Mouse (Mus musculus): ENCODE data around the gene Amigo1.
"Not testable (repeated sequence)": the region's sequence is repeated elsewhere in the genome, so short reads cannot be mapped to it uniquely, and the experiment has no call there.

The Amigo1 gene

DNA sequence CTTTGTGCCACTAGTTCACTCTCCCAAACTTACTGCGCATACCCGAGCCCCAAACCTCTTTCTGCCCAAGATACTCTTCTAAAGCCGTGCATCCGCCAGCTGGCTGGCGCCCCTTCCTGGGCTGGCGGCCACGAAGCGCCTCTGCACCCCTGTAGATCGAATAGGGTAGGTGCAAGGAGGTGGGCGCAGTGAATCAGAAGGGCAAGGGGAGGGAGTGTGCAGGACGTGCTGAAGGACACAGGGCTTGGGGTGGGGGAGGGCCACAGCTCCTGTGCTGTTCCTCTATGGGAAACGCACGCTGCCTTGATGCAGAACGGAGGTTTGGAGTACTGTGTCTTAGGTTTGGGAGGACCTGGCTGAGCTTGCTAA is 24.6 kb downstream of the Amigo1 start, which contains the start of gene Atxn7l2:
Atxn7l2 (minus strand) TSS at position 164 of the 369 bp plus-strand sequence.
- DNase-seq: no peak

DNA sequence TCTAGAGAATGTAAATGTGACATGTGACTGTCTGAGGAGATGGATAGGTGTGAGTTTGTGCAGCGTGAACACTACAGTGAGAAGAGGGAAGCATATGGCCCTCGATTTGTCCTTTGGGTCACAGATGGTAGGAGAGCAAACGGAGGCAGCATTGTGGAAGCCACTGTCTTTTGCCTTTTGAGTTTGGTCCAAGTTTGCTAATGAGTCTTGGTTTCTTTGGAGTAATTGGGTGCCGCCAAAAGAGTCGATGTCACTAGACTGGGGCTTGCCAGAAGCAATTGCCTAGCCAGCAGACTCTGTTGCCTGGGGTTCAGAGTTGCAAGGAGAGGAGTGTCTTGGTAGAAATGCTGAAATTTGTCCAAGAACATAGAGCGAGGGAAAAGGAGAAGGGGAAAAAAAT is 25.7 kb downstream of the Amigo1 start:
- no peak for DNase-seq

DNA sequence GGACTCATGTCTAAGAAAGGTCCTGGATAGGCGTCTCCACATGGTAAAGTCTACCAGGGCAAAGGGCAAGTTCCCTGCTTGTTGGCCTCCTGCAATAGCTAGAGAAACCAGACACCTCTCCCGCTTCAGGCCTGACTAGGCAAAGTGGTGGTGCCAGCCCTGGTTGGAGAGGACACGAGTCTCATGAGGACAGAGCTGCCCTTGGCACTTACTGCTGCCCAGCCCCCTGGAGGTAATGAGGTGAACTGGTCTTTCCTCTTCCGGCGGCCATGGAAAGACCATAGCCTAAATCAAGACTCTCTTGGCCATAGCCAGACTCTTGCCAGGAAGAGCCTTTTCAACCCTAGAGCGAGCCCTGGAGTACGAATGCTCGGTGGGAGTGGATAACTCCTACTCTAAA is 26.3 kb downstream of the Amigo1 start:
- no peak for DNase-seq

DNA sequence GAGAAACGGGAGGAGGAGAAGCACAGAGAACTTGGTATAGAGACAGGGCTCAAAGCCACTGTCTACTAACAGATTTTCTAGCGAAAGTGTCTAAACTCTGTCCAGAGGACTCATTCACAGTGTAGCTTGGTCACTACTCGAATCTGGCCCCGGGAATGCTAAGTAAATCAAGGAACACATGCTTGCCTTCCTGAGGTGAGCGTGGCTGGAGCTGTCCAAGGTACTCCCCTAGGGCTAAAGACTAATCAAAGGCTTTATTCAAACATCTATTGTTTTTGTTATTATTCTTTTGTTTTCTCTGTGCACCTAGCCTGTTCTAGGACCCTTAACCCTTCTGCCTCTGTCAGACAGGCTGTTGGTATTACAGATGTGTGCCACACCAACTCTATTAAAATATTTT is 28.6 kb downstream of the Amigo1 start:
- no peak for DNase-seq

DNA sequence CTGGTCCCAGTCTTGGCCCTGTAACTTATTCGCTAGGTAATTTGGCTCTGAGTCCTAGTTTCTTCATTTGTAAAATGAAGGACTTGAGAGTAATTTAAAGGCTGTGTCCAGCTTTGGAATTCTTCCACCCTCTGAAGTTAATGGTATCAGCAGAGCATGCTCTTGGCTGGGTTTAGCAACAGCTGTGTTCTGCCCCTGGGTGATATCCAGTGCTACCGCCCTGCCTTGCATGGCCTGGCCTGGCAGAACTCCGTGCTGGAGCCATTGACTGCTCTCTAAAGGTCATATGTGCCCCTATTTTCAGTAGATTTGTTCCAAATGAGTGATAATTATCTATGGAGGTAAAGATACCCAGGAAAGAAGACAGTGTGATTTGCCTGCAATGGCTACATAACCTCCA is 34.5 kb downstream of the Amigo1 start:
- no peak for DNase-seq

DNA sequence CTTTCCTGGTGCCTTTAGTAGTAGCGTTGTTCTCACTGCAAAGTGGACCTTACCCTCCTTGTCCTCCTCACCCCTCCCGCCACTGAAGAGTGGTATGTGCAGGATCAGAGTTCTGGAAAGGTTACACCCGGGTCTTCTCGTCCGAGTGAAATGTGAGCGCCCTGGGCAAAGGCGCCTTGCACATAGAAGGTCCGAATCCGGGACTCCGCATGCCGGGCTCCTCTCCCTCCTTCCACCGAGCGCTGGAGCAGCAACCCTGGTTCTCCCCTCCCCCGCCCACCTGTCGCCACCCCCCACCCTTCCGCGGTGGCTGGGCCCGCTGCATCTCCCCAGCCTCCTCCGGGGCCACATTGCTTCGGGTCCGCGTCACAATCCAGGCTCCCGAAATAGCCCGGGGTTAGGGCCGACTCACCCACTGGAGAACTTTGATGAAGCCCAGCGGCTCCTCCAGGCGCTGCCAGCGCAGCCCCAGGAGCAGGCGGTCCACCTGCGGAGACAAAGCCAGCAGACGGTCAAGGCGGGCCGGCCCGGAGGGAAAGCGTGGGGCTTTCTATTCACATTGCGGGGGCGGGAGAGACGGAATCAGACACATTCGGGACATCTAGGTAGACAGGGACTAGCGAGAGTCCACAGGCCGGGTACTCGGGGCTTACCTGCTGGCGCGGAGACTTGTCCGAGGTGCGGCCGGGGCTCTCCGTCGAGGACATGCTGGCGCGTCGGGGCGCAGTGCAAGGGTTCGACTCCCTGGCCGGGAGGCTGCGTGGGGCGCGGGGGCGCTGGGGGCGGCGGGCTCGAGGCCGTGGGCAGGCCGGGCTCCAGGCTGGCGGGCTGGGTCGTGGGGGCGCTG is 39.8 kb downstream of the Amigo1 start:
- DNase-seq: no peak

DNA sequence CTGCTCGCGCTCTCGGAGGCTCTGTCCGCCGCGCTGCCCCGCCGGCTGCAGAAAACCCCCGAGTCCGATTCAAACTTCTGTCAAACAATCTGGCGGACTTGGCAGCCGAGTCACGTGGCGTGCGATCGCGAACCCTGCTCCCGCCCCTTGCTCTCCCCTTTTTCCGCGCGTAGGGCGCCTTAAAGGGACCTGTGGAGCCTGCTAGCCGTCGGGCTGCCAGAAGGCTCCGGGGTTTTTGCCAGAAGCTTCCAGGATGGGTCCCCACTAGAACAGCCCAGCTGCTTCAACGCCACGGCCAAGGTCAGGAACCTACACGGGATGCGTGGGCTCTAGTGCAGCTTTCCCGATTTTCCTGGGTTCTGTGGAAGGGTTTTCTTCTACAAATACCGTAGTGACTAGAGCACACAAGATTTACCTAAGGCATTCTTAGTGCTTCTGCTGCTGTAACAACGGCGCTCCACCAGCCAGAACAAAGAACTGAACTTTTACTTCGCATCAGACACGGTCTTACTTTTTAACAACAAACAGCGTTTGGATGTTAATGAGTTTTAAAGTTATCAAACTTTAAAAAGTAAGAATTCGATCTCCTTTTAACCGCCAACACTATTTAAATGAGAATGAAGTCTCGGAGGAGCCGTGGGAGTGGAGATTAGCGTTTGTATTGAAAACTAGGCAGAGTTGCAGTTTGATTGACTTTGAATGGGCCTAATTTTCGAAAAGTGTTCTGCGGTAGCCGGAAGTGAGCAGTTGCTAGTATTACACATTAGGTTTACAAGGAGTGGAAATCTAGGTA is 40.6 kb downstream of the Amigo1 start, which contains the start of gene Sypl2:
Sypl2 (minus strand) TSS at position 91 of the 793 bp plus-strand sequence.
- peak; percentile 49 to 56 for DNase-seq

DNA sequence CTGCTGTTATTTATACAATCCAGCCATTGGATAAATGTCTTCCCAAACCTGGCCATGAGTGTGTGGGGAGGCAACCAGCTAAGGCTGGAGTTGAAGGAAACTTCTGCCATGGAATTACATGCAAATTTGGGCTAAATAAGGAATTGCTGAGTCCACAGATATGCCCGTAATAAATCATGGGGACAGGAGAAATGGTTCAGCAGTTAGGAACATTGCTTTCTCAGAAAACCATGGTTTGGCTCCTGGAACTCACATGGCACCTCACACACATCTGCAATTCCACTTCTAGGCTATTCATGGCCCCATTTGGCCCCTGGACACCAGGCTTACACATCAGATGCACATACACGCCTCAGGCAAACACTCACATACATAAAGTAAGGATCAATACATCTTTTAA is 41.4 kb downstream of the Amigo1 start:
- DNase-seq: no peak

DNA sequence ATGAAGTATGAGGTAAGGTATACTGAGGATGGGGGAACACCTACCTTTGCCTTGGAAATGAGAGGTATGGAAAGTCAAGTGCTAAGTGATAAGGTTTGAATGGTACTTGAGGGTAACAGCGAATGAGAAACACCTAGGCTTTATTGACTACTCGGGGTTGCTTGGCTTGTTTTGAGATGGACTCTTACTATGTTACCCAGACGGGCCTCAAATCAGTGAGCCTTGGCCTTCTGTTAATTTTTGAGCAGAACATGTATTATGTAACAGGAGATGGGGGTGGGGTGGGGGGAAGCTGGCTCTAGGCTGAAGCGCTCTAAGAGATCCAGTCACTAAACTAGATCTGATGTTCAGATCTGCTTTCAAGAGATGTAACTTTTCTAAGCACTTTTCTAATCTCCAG is 45.5 kb downstream of the Amigo1 start:
- no peak for DNase-seq

DNA sequence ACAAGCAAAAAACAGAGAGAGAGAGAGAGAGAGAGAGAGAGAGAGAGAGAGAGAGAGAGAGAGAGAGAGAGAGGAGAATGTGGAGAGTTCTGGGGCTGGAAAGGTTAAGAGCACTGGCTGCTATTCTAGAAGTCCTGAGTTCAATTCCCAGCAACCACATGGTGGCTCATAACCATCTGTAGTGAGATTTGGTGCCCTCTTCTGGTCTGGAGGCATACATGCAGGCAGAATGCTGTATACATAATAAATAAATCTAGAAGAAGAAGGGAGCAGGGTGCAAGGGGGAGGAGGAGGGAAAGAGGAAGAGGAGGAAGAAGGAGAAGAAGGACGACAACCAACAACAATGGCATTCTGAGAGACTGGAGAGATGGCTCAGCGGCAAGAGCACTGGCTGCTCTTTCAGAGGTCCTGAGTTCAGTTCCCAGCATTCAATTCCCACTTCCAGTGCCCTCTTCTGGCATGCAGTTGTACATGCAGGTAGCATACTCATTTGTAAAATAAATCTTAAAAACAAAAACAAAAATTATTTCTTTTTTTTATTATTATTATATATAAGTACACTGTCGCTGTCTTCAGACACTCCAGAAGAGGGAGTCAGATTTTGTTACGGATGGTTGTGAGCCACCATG is 51.5 kb downstream of the Amigo1 start:
- not testable (repeated sequence) for DNase-seq

DNA sequence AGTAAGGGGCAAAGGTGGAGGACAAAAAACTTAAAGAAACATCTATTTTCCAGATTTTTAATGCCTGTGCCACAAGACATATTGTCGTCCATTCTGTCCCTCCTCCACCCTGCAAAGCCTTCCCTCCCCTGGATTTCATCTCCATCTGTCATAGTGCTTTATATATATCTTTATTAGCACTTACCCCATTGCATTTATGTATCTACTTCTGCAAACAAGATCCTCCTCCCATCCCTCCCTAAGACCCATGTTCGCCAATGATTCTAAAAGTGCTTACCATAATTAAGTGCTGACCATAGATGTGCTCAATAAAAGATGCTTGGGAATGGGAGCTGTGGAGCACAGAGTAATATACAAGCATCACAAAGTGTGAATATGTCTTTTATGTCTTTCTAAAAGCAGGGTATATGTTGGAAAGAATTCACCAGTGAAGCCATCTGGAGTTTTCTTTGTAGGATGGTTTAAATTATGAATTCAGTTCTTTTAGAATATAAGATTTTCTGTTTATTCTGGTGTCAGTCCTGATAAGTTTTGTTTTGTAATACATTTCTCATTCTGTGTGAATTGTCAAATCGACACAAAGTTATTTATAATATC is 55.2 kb downstream of the Amigo1 start:
- DNase-seq: no peak
